Mouse (Mus musculus) intestine, embryonic 15.5 days (tissue): Measurements from ENCODE around the gene Prr15l. TPM values are rescaled to one million over a fixed set of nuclear protein-coding genes. Genes with fewer than 3 reads are reported as not detected.

ENCODE experiments used
- ATAC-seq: fragments of 200-750 bp; cut with Nextera tagmentation; 2 replicates; pipeline ENCODE4 v1.8.0; 2017; ENCODE audit warnings: moderate TSS enrichment, moderate library complexity
- H3K27ac ChIP-seq: fragments of 300-500 bp; sonication (generic); 2 replicates; pipeline ENCODE4 v1.5.1; 2015; ENCODE audit warnings: mild to moderate bottlenecking, inconsistent platforms
- H3K27me3 ChIP-seq: fragments of 300-500 bp; sonication (generic); replicated peaks from 2 replicates; pipeline ENCODE4 v1.6.1; 2015; ENCODE audit warnings: inconsistent platforms
- H3K36me3 ChIP-seq: fragments of 300-500 bp; sonication (generic); 2 replicates; pipeline ENCODE4 v1.6.1; 2015; ENCODE audit warnings: inconsistent platforms
- H3K4me1 ChIP-seq: fragments of 300-500 bp; sonication (generic); replicated peaks from 2 replicates; pipeline ENCODE4 v1.6.1; 2015; ENCODE audit warnings: inconsistent platforms
- H3K4me2 ChIP-seq: fragments of 300-500 bp; sonication (generic); replicated peaks from 2 replicates; pipeline ENCODE4 v1.6.1; 2015; ENCODE audit warnings: mild to moderate bottlenecking, inconsistent platforms
- H3K4me3 ChIP-seq: fragments of 300-500 bp; sonication (generic); replicated peaks from 2 replicates; pipeline ENCODE4 v1.5.1; 2015; ENCODE audit warnings: inconsistent platforms
- H3K9ac ChIP-seq: fragments of 300-500 bp; sonication (generic); 2 replicates; pipeline ENCODE4 v1.6.1; 2015; ENCODE audit warnings: inconsistent platforms
- H3K9me3 ChIP-seq: fragments of 300-500 bp; sonication (generic); 2 replicates; pipeline ENCODE4 v1.6.1; 2016; ENCODE audit warnings: inconsistent platforms
- WGBS: fragments of 180-500 bp; shearing (Covaris S2); methylation state at CpG from one replicate; pipeline ENCODE4 v1.1.7; 2015; 5-methylcytosine and 5-hydroxymethylcytosine counted together
- polyA plus RNA-seq: library from polyadenylated mRNA; unstranded; fragments of >200 nt; fragmentation: Nextera tagmentation; extraction: Ambion mirVana; gene quantifications from 2 replicates; pipeline ENCODE4 v1.2.1, GENCODE M21; 2015

Gene Prr15l
- polyA plus RNA-seq, 1 experiment from 2014 or later, result 84.7 TPM

- no peak overlapping the region for H3K27ac ChIP-seq
- no peak for ATAC-seq
- 0 out of 2 replicates have a peak overlapping the region, but pooled peaks have one; percentile 8 for H3K9ac ChIP-seq
- H3K4me2 ChIP-seq, result no peak overlapping the region
- 0 out of 2 replicates have a peak, but pooled peaks cover 3% of the 10 kb centered on the region for H3K36me3 ChIP-seq
- H3K4me1 ChIP-seq, result peaks cover 15% of the 10 kb centered on the region; the same call in 1 of the 2 replicates
- peaks cover 3% of the 10 kb centered on the region; the same call in 1 of the 2 replicates for H3K27me3 ChIP-seq
- WGBS, result 27% methylated on average over 16 of the region's 16 CpGs
- no peaks in the 10 kb centered on the region for H3K9me3 ChIP-seq
- no peak overlapping the region for H3K4me3 ChIP-seq
Observed at GRCm38 (mm10) chr11:96902639-96903635, 25.0 kb upstream of the Prr15l start.

GRCm38 (mm10) chr11:96906431-96907161 lies 21.3 kb upstream of the Prr15l start:
- H3K27ac ChIP-seq, result no peak overlapping the region
- no peak for ATAC-seq
- no peak overlapping the region for H3K9ac ChIP-seq
- peaks cover 3% of the 10 kb centered on the region; the same call in 1 of the 2 replicates for H3K27me3 ChIP-seq
- H3K9me3 ChIP-seq, result no peaks in the 10 kb centered on the region
- H3K4me1 ChIP-seq, result peaks cover 16% of the 10 kb centered on the region; the same call in 1 of the 2 replicates
- no peak overlapping the region for H3K4me3 ChIP-seq
- 34% methylated on average over 15 of the region's 15 CpGs for WGBS
- H3K4me2 ChIP-seq, result no peak overlapping the region
- peaks cover 10% of the 10 kb centered on the region; the same call in 1 of the 2 replicates for H3K36me3 ChIP-seq

- no peak for ATAC-seq
- no peaks in the 10 kb centered on the region for H3K9me3 ChIP-seq
- no peak overlapping the region for H3K27ac ChIP-seq
- no peaks in the 10 kb centered on the region for H3K27me3 ChIP-seq
- no peak overlapping the region for H3K4me2 ChIP-seq
- H3K4me3 ChIP-seq, result no peak overlapping the region
- no peak overlapping the region for H3K9ac ChIP-seq
- peaks cover 11% of the 10 kb centered on the region; the same call in 1 of the 2 replicates for H3K36me3 ChIP-seq
- 88% methylated on average over 12 of the region's 12 CpGs for WGBS
- H3K4me1 ChIP-seq, result peaks cover 7% of the 10 kb centered on the region; the same call in 1 of the 2 replicates
Observed at GRCm38 (mm10) chr11:96908594-96908993, 19.3 kb upstream of the Prr15l start.

GRCm38 (mm10) chr11:96910003-96910402 lies 17.9 kb upstream of the Prr15l start:
- no peak overlapping the region for H3K4me2 ChIP-seq
- no peaks in the 10 kb centered on the region for H3K27me3 ChIP-seq
- no peak overlapping the region for H3K27ac ChIP-seq
- no peaks in the 10 kb centered on the region for H3K9me3 ChIP-seq
- H3K9ac ChIP-seq, result no peak overlapping the region
- H3K4me1 ChIP-seq, result 0 out of 2 replicates have a peak, but pooled peaks cover 6% of the 10 kb centered on the region
- ATAC-seq, result peak; percentile 65
- no peak overlapping the region for H3K4me3 ChIP-seq
- 26% methylated on average over 7 of the region's 7 CpGs for WGBS
- peaks cover 11% of the 10 kb centered on the region; the same call in 1 of the 2 replicates for H3K36me3 ChIP-seq

- Histone ChIP-seq H3K4me3 (no peak overlapping the region), H3K27ac (no peak overlapping the region), H3K9me3 (no peaks in the 10 kb centered on the region), H3K4me1 (peaks cover 12% of the 10 kb centered on the region), H3K27me3 (no peaks in the 10 kb centered on the region), H3K9ac (no peak overlapping the region), H3K4me2 (no peak overlapping the region), H3K36me3 (peaks cover 8% of the 10 kb centered on the region; the same call in 1 of the 2 replicates)
- WGBS, result 84% methylated on average over 11 of the region's 11 CpGs
- no peak for ATAC-seq
Observed at GRCm38 (mm10) chr11:96912682-96913081, 15.2 kb upstream of the Prr15l start.

GRCm38 (mm10) chr11:96916044-96916884 lies 11.6 kb upstream of the Prr15l start, which contains the start of gene Cdk5rap3:
Gene Cdk5rap3, minus strand, starts transcription at chr11:96916496.
- WGBS, result under 1% methylated on average over 55 of the region's 55 CpGs
- peaks cover 10% of the 10 kb centered on the region for H3K4me1 ChIP-seq
- peaks cover 4% of the 10 kb centered on the region; the same call in 1 of the 2 replicates for H3K36me3 ChIP-seq
- H3K27me3 ChIP-seq, result no peaks in the 10 kb centered on the region
- H3K27ac ChIP-seq, result peak within 1 kb of the TSS; percentile 83
- peak within 1 kb of the TSS; percentile 65 for H3K9ac ChIP-seq
- H3K4me3 ChIP-seq, result peak within 1 kb of the TSS; percentile 72
- peak within 1 kb of the TSS; percentile 79 for H3K4me2 ChIP-seq
- ATAC-seq, result peak; percentile 97
- H3K9me3 ChIP-seq, result no peaks in the 10 kb centered on the region

- Histone ChIP-seq H3K9me3 (no peaks in the 10 kb centered on the region), H3K27ac (peak overlapping the region; percentile 4; the same call in 1 of the 2 replicates), H3K4me3 (peak overlapping the region; percentile 29), H3K9ac (no peak overlapping the region; the same call in 1 of the 2 replicates), H3K4me2 (peak overlapping the region; percentile 53), H3K4me1 (peaks cover 10% of the 10 kb centered on the region), H3K36me3 (no peaks in the 10 kb centered on the region), H3K27me3 (no peaks in the 10 kb centered on the region)
- ATAC-seq, result peak; percentile 6; the same call in 1 of the 2 replicates
- WGBS, result 32% methylated on average over 13 of the region's 13 CpGs
Observed at GRCm38 (mm10) chr11:96916885-96917396, 11.0 kb upstream of the Prr15l start.

GRCm38 (mm10) chr11:96917415-96917814 lies 10.5 kb upstream of the Prr15l start:
- H3K9me3 ChIP-seq, result no peaks in the 10 kb centered on the region
- H3K27ac ChIP-seq, result peak overlapping the region; percentile 4
- H3K4me1 ChIP-seq, result peaks cover 10% of the 10 kb centered on the region
- H3K36me3 ChIP-seq, result no peaks in the 10 kb centered on the region
- WGBS, result 74% methylated on average over 6 of the region's 6 CpGs
- no peak overlapping the region for H3K4me2 ChIP-seq
- peak; percentile 35; the same call in 1 of the 2 replicates for ATAC-seq
- H3K27me3 ChIP-seq, result no peaks in the 10 kb centered on the region
- H3K9ac ChIP-seq, result no peak overlapping the region
- H3K4me3 ChIP-seq, result no peak overlapping the region

GRCm38 (mm10) chr11:96919003-96919402 lies 8.9 kb upstream of the Prr15l start:
- 44% methylated on average over 6 of the region's 6 CpGs for WGBS
- Histone ChIP-seq H3K9me3 (no peaks in the 10 kb centered on the region), H3K27me3 (no peaks in the 10 kb centered on the region), H3K4me3 (no peak overlapping the region), H3K4me2 (no peak overlapping the region), H3K36me3 (no peaks in the 10 kb centered on the region), H3K27ac (peak overlapping the region; percentile 13; the same call in 1 of the 2 replicates), H3K9ac (no peak overlapping the region), H3K4me1 (peaks cover 10% of the 10 kb centered on the region)
- no peak for ATAC-seq

- H3K36me3 ChIP-seq, result no peaks in the 10 kb centered on the region
- H3K9ac ChIP-seq, result no peak overlapping the region
- ATAC-seq, result no peak
- peaks cover 10% of the 10 kb centered on the region; the same call in 1 of the 2 replicates for H3K4me1 ChIP-seq
- H3K4me2 ChIP-seq, result no peak overlapping the region
- WGBS, result 75% methylated on average over 11 of the region's 11 CpGs
- no peak overlapping the region for H3K4me3 ChIP-seq
- H3K27me3 ChIP-seq, result no peaks in the 10 kb centered on the region
- no peak overlapping the region for H3K27ac ChIP-seq
- no peaks in the 10 kb centered on the region for H3K9me3 ChIP-seq
Observed at GRCm38 (mm10) chr11:96924861-96925260, 3.0 kb upstream of the Prr15l start.
